Mouse (Mus musculus) forebrain, postnatal 0 days (tissue): ENCODE data around the gene Tmem150b. TPM values are rescaled to one million over a fixed set of nuclear protein-coding genes. Genes with fewer than 3 reads are reported as not detected.

Experiments
- ATAC-seq: fragments of 200-750 bp; cut with Nextera tagmentation; 2 replicates; pipeline ENCODE4 v1.8.0; 2017; ENCODE audit warnings: mild to moderate bottlenecking, moderate library complexity
- DNase-seq: peaks from one replicate; pipeline ENCODE4 v3.0.0-alpha.2; 2015
- H3K27ac ChIP-seq: fragments of 300-500 bp; sonication (generic); 2 replicates; pipeline ENCODE4 v1.5.1; 2014; ENCODE audit warnings: low read depth, mild to moderate bottlenecking, antibody characterized with exemption, low read length, moderate library complexity, mixed read lengths
- H3K27me3 ChIP-seq: fragments of 300-500 bp; sonication (generic); 2 replicates; pipeline ENCODE4 v1.6.1; 2014; ENCODE audit warnings: mild to moderate bottlenecking, low read length, mixed read lengths; ENCODE audit not compliant: insufficient read depth
- H3K36me3 ChIP-seq: fragments of 300-500 bp; sonication (generic); 2 replicates; pipeline ENCODE4 v1.6.1; 2014; ENCODE audit warnings: mild to moderate bottlenecking, moderate library complexity; ENCODE audit not compliant: insufficient read depth
- H3K4me1 ChIP-seq: fragments of 300-500 bp; sonication (generic); 2 replicates; pipeline ENCODE4 v1.6.1; 2014; ENCODE audit warnings: antibody characterized with exemption; ENCODE audit not compliant: insufficient read depth
- H3K4me2 ChIP-seq: fragments of 300-500 bp; sonication (generic); 2 replicates; pipeline ENCODE4 v1.6.1; 2014; ENCODE audit warnings: low read depth, mild to moderate bottlenecking, moderate library complexity
- H3K4me3 ChIP-seq: fragments of 300-500 bp; sonication (generic); 2 replicates; pipeline ENCODE4 v1.5.1; 2014; ENCODE audit warnings: low read depth, low read length, mixed read lengths
- H3K9ac ChIP-seq: fragments of 300-500 bp; sonication (generic); 2 replicates; pipeline ENCODE4 v1.6.1; 2014; ENCODE audit warnings: mild to moderate bottlenecking
- H3K9me3 ChIP-seq: fragments of 300-500 bp; sonication (generic); 2 replicates; pipeline ENCODE4 v1.6.1; 2016; ENCODE audit warnings: low read length
- CTCF ChIP-seq: sonication (generic); IDR thresholded peaks from 2 replicates; pipeline ENCODE4 v1.5.1; 2016; ENCODE audit warnings: antibody characterized with exemption, control low read depth, low read depth
- WGBS: fragments of 180-500 bp; shearing (Covaris S2); extraction: QIAGEN DNeasy Blood & Tissue Kit; methylation state at CpG from one replicate; pipeline ENCODE4 v1.1.7; 2014; 5-methylcytosine and 5-hydroxymethylcytosine counted together
- polyA plus RNA-seq: library from polyadenylated mRNA; unstranded; fragments of >200 nt; fragmentation: Nextera tagmentation; extraction: Ambion mirVana; gene quantifications from 2 replicates; pipeline ENCODE4 v1.2.1, GENCODE M21; 2015
- total RNA-seq: library from RNA; depleted of rRNA; stranded (reverse); fragments of >200 nt; gene quantifications from 2 replicates; pipeline ENCODE4 v1.2.3, GENCODE M21; 2014

The Tmem150b gene
- total and polyA plus RNA-seq, 2 experiments from 2014 or later: not detected

- 85% methylated on average over 3 of the region's 3 CpGs for WGBS
- H3K4me1 ChIP-seq: no peaks in the 10 kb centered on the region
- H3K9ac ChIP-seq: no peak overlapping the region
- TF ChIP-seq CTCF: no peak
- no peak overlapping the region for H3K4me3 ChIP-seq
- H3K4me2 ChIP-seq: no peak overlapping the region
- no peaks in the 10 kb centered on the region for H3K36me3 ChIP-seq
- no peaks in the 10 kb centered on the region for H3K9me3 ChIP-seq
- H3K27ac ChIP-seq: no peak overlapping the region
- no peaks in the 10 kb centered on the region for H3K27me3 ChIP-seq
- ATAC-seq (no peak), DNase-seq (no peak)
These were observed 690 bp downstream of the Tmem150b start for GRCm38 (mm10) chr7:4724359-4724758.

GRCm38 (mm10) chr7:4723508-4723907 is 1.5 kb downstream of the Tmem150b start:
- 34% methylated on average over 12 of the region's 12 CpGs for WGBS
- Histone ChIP-seq H3K36me3 (no peaks in the 10 kb centered on the region), H3K4me3 (peak overlapping the region; percentile 28), H3K27me3 (no peaks in the 10 kb centered on the region), H3K9ac (0 out of 2 replicates have a peak overlapping the region, but pooled peaks have one; percentile 22), H3K9me3 (no peaks in the 10 kb centered on the region), H3K27ac (no peak overlapping the region), H3K4me2 (peak overlapping the region; percentile 49), H3K4me1 (no peaks in the 10 kb centered on the region)
- DNase-seq: peak; percentile 43
- no peak for TF ChIP-seq CTCF
- peak; percentile 90 for ATAC-seq

GRCm38 (mm10) chr7:4719276-4719675 is 5.8 kb downstream of the Tmem150b start:
- H3K4me3 ChIP-seq: no peak overlapping the region
- no peaks in the 10 kb centered on the region for H3K27me3 ChIP-seq
- no peaks in the 10 kb centered on the region for H3K9me3 ChIP-seq
- TF ChIP-seq CTCF: no peak
- no peak for ATAC-seq
- WGBS: 90% methylated on average over 3 of the region's 3 CpGs
- DNase-seq: no peak
- no peak overlapping the region for H3K27ac ChIP-seq
- H3K9ac ChIP-seq: no peak overlapping the region
- no peaks in the 10 kb centered on the region for H3K4me1 ChIP-seq
- no peak overlapping the region for H3K4me2 ChIP-seq
- H3K36me3 ChIP-seq: peaks cover 21% of the 10 kb centered on the region

DNA sequence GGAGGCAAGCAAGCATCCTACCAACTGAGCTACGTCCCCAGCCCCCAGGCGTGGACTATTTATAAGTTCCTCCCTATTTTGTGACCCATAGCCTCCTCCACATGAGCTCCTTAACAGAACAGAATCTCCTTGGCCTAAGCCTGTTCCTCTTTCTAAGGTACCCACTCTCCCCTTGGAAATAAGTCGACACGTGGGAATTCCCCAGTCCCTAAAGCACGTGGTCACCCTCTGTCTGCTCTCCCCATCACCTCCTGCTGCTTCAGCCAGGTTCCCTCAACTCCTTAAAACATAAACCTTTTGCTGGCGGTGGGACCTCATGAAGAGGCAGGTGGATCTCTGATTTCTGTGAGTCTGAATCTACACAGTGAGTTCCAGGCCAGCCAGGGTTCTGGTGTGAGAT is 8.1 kb downstream of the Tmem150b start:
- Histone ChIP-seq H3K27ac (no peak overlapping the region), H3K4me3 (no peak overlapping the region), H3K4me1 (no peaks in the 10 kb centered on the region), H3K4me2 (no peak overlapping the region), H3K9ac (no peak overlapping the region), H3K27me3 (no peaks in the 10 kb centered on the region), H3K9me3 (no peaks in the 10 kb centered on the region), H3K36me3 (peaks cover 43% of the 10 kb centered on the region)
- 65% methylated on average over 6 of the region's 6 CpGs for WGBS
- no peak for TF ChIP-seq CTCF
- DNase-seq (no peak), ATAC-seq (0 out of 2 replicates have a peak, but pooled peaks have one; percentile 18)

DNA sequence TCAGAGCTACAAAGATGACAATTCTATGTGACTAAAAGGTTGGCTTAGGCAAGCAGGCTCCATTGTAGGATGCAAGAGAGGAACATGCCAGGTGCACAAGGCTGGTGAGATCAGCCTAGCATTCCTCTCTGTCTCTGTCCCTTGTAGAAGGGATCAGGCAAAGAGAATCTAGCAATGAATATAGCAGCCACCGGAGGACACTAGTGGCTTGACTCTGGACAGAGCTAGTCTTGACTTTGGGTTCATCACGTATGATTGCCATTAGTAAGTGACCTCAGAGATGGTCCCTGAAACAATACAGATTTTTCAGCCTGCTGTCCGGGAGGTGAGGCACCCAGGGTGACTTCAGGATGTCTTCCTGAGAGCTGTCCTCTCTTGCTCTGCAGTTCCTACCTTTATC is 12.5 kb downstream of the Tmem150b start:
- WGBS: 90% methylated on average over 3 of the region's 3 CpGs
- no peaks in the 10 kb centered on the region for H3K27me3 ChIP-seq
- DNase-seq: no peak

GRCm38 (mm10) chr7:4705098-4705497 is 20.0 kb downstream of the Tmem150b start:
- H3K36me3 ChIP-seq: peaks cover 86% of the 10 kb centered on the region
- DNase-seq: peak; percentile 66
- H3K27ac ChIP-seq: no peak overlapping the region
- no peaks in the 10 kb centered on the region for H3K4me1 ChIP-seq
- 0 out of 2 replicates have a peak, but pooled peaks have one; percentile 14 for ATAC-seq
- H3K4me2 ChIP-seq: no peak overlapping the region
- H3K27me3 ChIP-seq: no peaks in the 10 kb centered on the region
- H3K4me3 ChIP-seq: no peak overlapping the region
- 31% methylated on average over 18 of the region's 18 CpGs for WGBS
- TF ChIP-seq CTCF: peak; percentile 70
- no peak overlapping the region for H3K9ac ChIP-seq
- H3K9me3 ChIP-seq: no peaks in the 10 kb centered on the region

More for the DNA sequence above, 12.5 kb downstream of the Tmem150b start:
- Histone ChIP-seq H3K9me3 (no peaks in the 10 kb centered on the region), H3K4me1 (no peaks in the 10 kb centered on the region), H3K4me2 (no peak overlapping the region), H3K9ac (no peak overlapping the region), H3K27ac (no peak overlapping the region), H3K36me3 (peaks cover 83% of the 10 kb centered on the region), H3K4me3 (no peak overlapping the region)
- no peak for ATAC-seq
- TF ChIP-seq CTCF: 0 out of 2 replicates have a peak, but pooled peaks have one; percentile 13

DNA sequence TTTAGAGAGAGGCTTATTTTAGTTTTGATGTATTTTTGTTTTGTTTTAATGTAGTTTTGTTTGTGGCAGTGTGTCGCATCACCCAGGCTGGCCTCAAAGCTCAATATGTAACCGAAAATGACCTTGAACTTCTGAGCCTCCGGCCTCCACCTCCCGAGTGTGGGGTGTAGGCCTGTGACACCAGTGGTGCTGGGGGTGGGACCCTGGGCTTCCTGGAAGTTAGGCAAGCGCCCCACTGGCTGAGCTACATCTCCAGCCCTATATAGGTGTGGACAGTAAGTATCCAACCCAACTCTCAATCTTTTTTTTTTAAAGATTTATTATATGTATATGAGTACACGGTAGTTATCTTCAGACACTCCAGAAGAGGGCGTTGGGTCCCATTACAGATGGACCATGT is 21.9 kb downstream of the Tmem150b start:
- peaks cover 85% of the 10 kb centered on the region for H3K36me3 ChIP-seq
- no peak for ATAC-seq
- H3K27me3 ChIP-seq: no peaks in the 10 kb centered on the region
- no peaks in the 10 kb centered on the region for H3K9me3 ChIP-seq
- WGBS: 95% methylated on average over 7 of the region's 7 CpGs
- no peak for TF ChIP-seq CTCF
- no peak overlapping the region for H3K4me3 ChIP-seq
- H3K9ac ChIP-seq: no peak overlapping the region
- no peak for DNase-seq
- no peaks in the 10 kb centered on the region for H3K4me1 ChIP-seq
- H3K4me2 ChIP-seq: no peak overlapping the region
- H3K27ac ChIP-seq: no peak overlapping the region
